Mouse (Mus musculus) ES-E14 (cell line): ENCODE measurements at regions not wholly inside any gene's neighbourhood (a gene's known extent, or its start where the extent isn't known, plus 50 kb on each side); places are given as distances from the start of the nearest gene placed in this dataset.

Source experiments
- DNase-seq: peaks from one replicate; pipeline ENCODE4 v3.0.0-alpha.2; 2013; ENCODE audit warnings: low read depth, low spot score
- H3K27ac ChIP-seq: 2 replicates; pipeline ENCODE4 v1.5.1; 2012; ENCODE audit warnings: low read depth, mild to moderate bottlenecking, low read length, moderate library complexity, mixed read lengths; ENCODE audit not compliant: poor library complexity, insufficient read depth, severe bottlenecking
- H3K36me3 ChIP-seq: 2 replicates; pipeline ENCODE4 v1.6.1; 2012; ENCODE audit warnings: mild to moderate bottlenecking, low read length, moderate library complexity, mixed read lengths; ENCODE audit not compliant: control insufficient read depth, poor library complexity, insufficient read depth, severe bottlenecking
- H3K4me1 ChIP-seq, 2 experiments: fragments of 150-350 bp in 1 of 2; sonication (generic) in 1 of 2; 2 replicates each; pipeline ENCODE4 v1.6.1; 2012; ENCODE audit warnings: low read length in 2 of 2, mild to moderate bottlenecking in 1 of 2, mixed read lengths in 1 of 2; ENCODE audit not compliant: control insufficient read depth in 2 of 2, insufficient read depth in 2 of 2, poor library complexity in 1 of 2
- H3K4me3 ChIP-seq, 2 experiments: fragments of 150-350 bp in 1 of 2; sonication (generic) in 1 of 2; 2 replicates each; pipeline ENCODE4 v1.5.1; 2012; ENCODE audit warnings: low read length in 2 of 2, low read depth in 1 of 2, mild to moderate bottlenecking in 1 of 2, mixed read lengths in 1 of 2; ENCODE audit not compliant: insufficient read depth in 1 of 2, poor library complexity in 1 of 2, severe bottlenecking in 1 of 2
- H3K9ac ChIP-seq: 2 replicates; pipeline ENCODE4 v1.6.1; 2012; ENCODE audit warnings: low read depth, mild to moderate bottlenecking, low read length, mixed read lengths; ENCODE audit not compliant: poor library complexity, insufficient read depth, severe bottlenecking
- H3K9me3 ChIP-seq: fragments of 150-350 bp; sonication (generic); 2 replicates; pipeline ENCODE4 v1.6.1; 2012; ENCODE audit warnings: low read depth, mild to moderate bottlenecking, low read length; ENCODE audit not compliant: control insufficient read depth, insufficient read depth
- CHD2 ChIP-seq: IDR thresholded peaks from 2 replicates; pipeline ENCODE4 v1.6.1; 2014; ENCODE audit warnings: mild to moderate bottlenecking, low read depth, low read length, inconsistent platforms
- HCFC1 ChIP-seq: IDR thresholded peaks from 2 replicates; pipeline ENCODE4 v1.6.1; 2012; ENCODE audit warnings: low read length, inconsistent platforms, borderline replicate concordance; ENCODE audit not compliant: insufficient read depth
- MAFK ChIP-seq: IDR thresholded peaks from 2 replicates; pipeline ENCODE4 v1.6.1; 2014; ENCODE audit warnings: mild to moderate bottlenecking, low read depth, low read length, inconsistent platforms; ENCODE audit not compliant: insufficient read depth
- ZC3H11A ChIP-seq: IDR thresholded peaks from 2 replicates; pipeline ENCODE4 v1.6.1; 2012; ENCODE audit warnings: low read depth, mild to moderate bottlenecking, inconsistent platforms, low read length, borderline replicate concordance
- ZNF384 ChIP-seq: IDR thresholded peaks from 2 replicates; pipeline ENCODE4 v1.6.1; 2012; ENCODE audit warnings: low read depth, low read length, inconsistent platforms
- in situ Hi-C, 2 experiments: fragments of 600-800 bp; cut with MboI; formaldehyde crosslinking; loops; one replicate each; pipeline ENCODE4 v1.15.1; 2025; ENCODE audit warnings: low sequenced_read_pairs in 2 of 2, inconsistent platforms in 1 of 2; ENCODE audit not compliant: unreplicated experiment in 2 of 2

GRCm38 (mm10) chr12:27786716-27787291 lies 444.4 kb upstream of the Sox11 start:
- in situ Hi-C loops: no loop called here
- no peak for TF ChIP-seq ZC3H11A
- TF ChIP-seq ZNF384: no peak
- TF ChIP-seq MAFK: no peak
- no peak for TF ChIP-seq HCFC1
- no peak for TF ChIP-seq CHD2
- Histone ChIP-seq H3K27ac (no peak overlapping the region), H3K4me1 (no peaks in the 10 kb centered on the region), H3K9me3 (no peaks in the 10 kb centered on the region), H3K36me3 (no peaks in the 10 kb centered on the region), H3K9ac (no peak overlapping the region), H3K4me3 (no peak overlapping the region)
- no peak for DNase-seq

- no peak overlapping the region for H3K4me3 ChIP-seq
- DNase-seq: no peak
- no peaks in the 10 kb centered on the region for H3K36me3 ChIP-seq
- H3K9ac ChIP-seq: no peak overlapping the region
- no peak overlapping the region for H3K27ac ChIP-seq
- TF ChIP-seq ZNF384 (no peak), MAFK (no peak), HCFC1 (no peak), CHD2 (no peak), ZC3H11A (no peak)
- no peaks in the 10 kb centered on the region for H3K9me3 ChIP-seq
- no peaks in the 10 kb centered on the region for H3K4me1 ChIP-seq
- in situ Hi-C loops: no loop called here
Observed at GRCm38 (mm10) chr12:27780801-27781200, 438.4 kb upstream of the Sox11 start.

GRCm38 (mm10) chr12:27765948-27766347 lies 423.6 kb upstream of the Sox11 start:
- H3K36me3 ChIP-seq: no peaks in the 10 kb centered on the region
- in situ Hi-C loops: no loop called here
- no peak for TF ChIP-seq ZNF384
- no peak for TF ChIP-seq HCFC1
- no peak for TF ChIP-seq MAFK
- no peak for TF ChIP-seq ZC3H11A
- no peak for TF ChIP-seq CHD2
- no peak overlapping the region for H3K4me3 ChIP-seq
- H3K9me3 ChIP-seq: no peaks in the 10 kb centered on the region
- H3K9ac ChIP-seq: no peak overlapping the region
- DNase-seq: no peak
- H3K4me1 ChIP-seq: no peaks in the 10 kb centered on the region
- no peak overlapping the region for H3K27ac ChIP-seq

- no peaks in the 10 kb centered on the region for H3K36me3 ChIP-seq
- no peaks in the 10 kb centered on the region for H3K4me1 ChIP-seq
- H3K9me3 ChIP-seq: no peaks in the 10 kb centered on the region
- no peak overlapping the region for H3K9ac ChIP-seq
- no peak for DNase-seq
- TF ChIP-seq CHD2: no peak
- no peak for TF ChIP-seq ZC3H11A
- no peak for TF ChIP-seq HCFC1
- TF ChIP-seq ZNF384: no peak
- no peak for TF ChIP-seq MAFK
- no peak overlapping the region for H3K4me3 ChIP-seq
- in situ Hi-C loops: no loop called here
- H3K27ac ChIP-seq: no peak overlapping the region
Observed at GRCm38 (mm10) chr12:27759016-27759415, 416.6 kb upstream of the Sox11 start.

GRCm38 (mm10) chr12:27757641-27758040 lies 415.3 kb upstream of the Sox11 start:
- no peak for DNase-seq
- Histone ChIP-seq H3K27ac (no peak overlapping the region), H3K4me3 (no peak overlapping the region), H3K4me1 (no peaks in the 10 kb centered on the region), H3K9ac (no peak overlapping the region), H3K36me3 (no peaks in the 10 kb centered on the region), H3K9me3 (no peaks in the 10 kb centered on the region)
- no peak for TF ChIP-seq ZNF384
- no peak for TF ChIP-seq HCFC1
- TF ChIP-seq ZC3H11A: no peak
- TF ChIP-seq CHD2: no peak
- no peak for TF ChIP-seq MAFK
- in situ Hi-C loops: no loop called here
